Mouse (Mus musculus) lung, embryonic 16.5 days (tissue): ENCODE data around the gene Pou2f1. TPM values are rescaled to one million over a fixed set of nuclear protein-coding genes. Genes with fewer than 3 reads are reported as not detected.

Source experiments
- ATAC-seq: fragments of 200-750 bp; cut with Nextera tagmentation; 2 replicates; pipeline ENCODE4 v1.8.0; 2017; ENCODE audit warnings: low read depth, mild to moderate bottlenecking, moderate library complexity
- H3K27ac ChIP-seq: fragments of 300-500 bp; sonication (generic); 2 replicates; pipeline ENCODE4 v1.5.1; 2014; ENCODE audit warnings: mild to moderate bottlenecking, control low read depth, low read length
- H3K27me3 ChIP-seq: fragments of 300-500 bp; sonication (generic); 2 replicates; pipeline ENCODE4 v1.6.1; 2014; ENCODE audit warnings: low read depth, low read length, mixed read lengths; ENCODE audit not compliant: control insufficient read depth, insufficient read depth
- H3K36me3 ChIP-seq: fragments of 300-500 bp; sonication (generic); 2 replicates; pipeline ENCODE4 v1.6.1; 2014; ENCODE audit warnings: low read length; ENCODE audit not compliant: control insufficient read depth, insufficient read depth
- H3K4me1 ChIP-seq: fragments of 300-500 bp; sonication (generic); replicated peaks from 2 replicates; pipeline ENCODE4 v1.6.1; 2014; ENCODE audit warnings: low read length, mixed read lengths; ENCODE audit not compliant: control insufficient read depth, insufficient read depth
- H3K4me2 ChIP-seq: fragments of 300-500 bp; sonication (generic); 2 replicates; pipeline ENCODE4 v1.6.1; 2014; ENCODE audit warnings: low read depth, low read length, control low read depth
- H3K4me3 ChIP-seq: fragments of 300-500 bp; sonication (generic); 2 replicates; pipeline ENCODE4 v1.5.1; 2014; ENCODE audit warnings: mild to moderate bottlenecking, low read length, control low read depth
- H3K9ac ChIP-seq: fragments of 300-500 bp; sonication (generic); 2 replicates; pipeline ENCODE4 v1.6.1; 2014; ENCODE audit warnings: low read length, control low read depth
- H3K9me3 ChIP-seq: fragments of 300-500 bp; sonication (generic); 2 replicates; pipeline ENCODE4 v1.6.1; 2016; ENCODE audit warnings: low read length; ENCODE audit not compliant: control insufficient read depth
- WGBS: fragments of 180-500 bp; shearing (Covaris S2); extraction: QIAGEN DNeasy Blood & Tissue Kit; methylation state at CpG from one replicate; pipeline ENCODE4 v1.1.7; 2014; 5-methylcytosine and 5-hydroxymethylcytosine counted together
- polyA plus RNA-seq: library from polyadenylated mRNA; unstranded; fragments of >200 nt; fragmentation: Nextera tagmentation; extraction: Ambion mirVana; gene quantifications from 2 replicates; pipeline ENCODE4 v1.2.1, GENCODE M21; 2015

Gene Pou2f1
- polyA plus RNA-seq: 12.6 and 16.3 TPM in 2 replicates

DNA sequence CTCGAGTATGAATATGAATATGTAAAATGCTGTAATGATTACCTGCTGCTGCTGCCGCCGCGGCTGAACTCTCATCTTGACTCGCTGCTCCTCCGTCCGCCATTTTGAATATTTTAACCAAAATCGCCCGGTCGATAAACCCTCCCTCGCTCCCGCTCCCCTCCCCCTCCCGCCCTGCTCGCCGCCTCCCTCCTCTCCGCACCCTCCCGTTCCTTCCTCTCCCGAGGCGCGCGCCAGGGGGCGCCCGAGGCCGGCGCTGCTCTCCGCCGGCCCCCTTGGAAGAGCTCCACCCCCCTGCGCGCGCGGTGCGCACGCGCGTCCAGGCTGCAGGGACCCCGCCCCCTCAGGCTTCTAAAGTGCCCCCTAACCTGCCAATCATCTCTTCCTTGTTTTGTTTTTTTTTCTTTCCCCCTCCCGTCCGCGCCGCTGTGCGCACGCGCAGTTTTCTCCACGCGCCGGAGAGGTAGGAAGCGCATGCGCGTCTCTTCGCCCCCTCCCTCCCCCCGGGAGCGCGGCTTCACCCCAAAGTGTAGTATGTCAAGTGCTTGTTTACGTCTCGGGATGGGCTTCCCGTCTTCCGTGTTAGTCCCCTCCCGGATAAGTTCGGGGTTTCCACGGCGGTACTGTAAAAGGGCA lies at the start of gene Pou2f1:
Gene Pou2f1, minus strand, starts transcription at position 159 of the 636 bp plus-strand sequence.
- Histone ChIP-seq H3K27ac (peak within 1 kb of the TSS; percentile 90), H3K9ac (peak within 1 kb of the TSS; percentile 96), H3K27me3 (no peaks in the 10 kb centered on the region), H3K36me3 (no peaks in the 10 kb centered on the region), H3K4me1 (peaks cover 9% of the 10 kb centered on the region; the same call in 1 of the 2 replicates), H3K4me3 (peak within 1 kb of the TSS; percentile 98), H3K4me2 (peak within 1 kb of the TSS; percentile 95), H3K9me3 (no peaks in the 10 kb centered on the region)
- under 1% methylated on average over 42 of the region's 61 CpGs for WGBS
- ATAC-seq: peak; percentile 91

DNA sequence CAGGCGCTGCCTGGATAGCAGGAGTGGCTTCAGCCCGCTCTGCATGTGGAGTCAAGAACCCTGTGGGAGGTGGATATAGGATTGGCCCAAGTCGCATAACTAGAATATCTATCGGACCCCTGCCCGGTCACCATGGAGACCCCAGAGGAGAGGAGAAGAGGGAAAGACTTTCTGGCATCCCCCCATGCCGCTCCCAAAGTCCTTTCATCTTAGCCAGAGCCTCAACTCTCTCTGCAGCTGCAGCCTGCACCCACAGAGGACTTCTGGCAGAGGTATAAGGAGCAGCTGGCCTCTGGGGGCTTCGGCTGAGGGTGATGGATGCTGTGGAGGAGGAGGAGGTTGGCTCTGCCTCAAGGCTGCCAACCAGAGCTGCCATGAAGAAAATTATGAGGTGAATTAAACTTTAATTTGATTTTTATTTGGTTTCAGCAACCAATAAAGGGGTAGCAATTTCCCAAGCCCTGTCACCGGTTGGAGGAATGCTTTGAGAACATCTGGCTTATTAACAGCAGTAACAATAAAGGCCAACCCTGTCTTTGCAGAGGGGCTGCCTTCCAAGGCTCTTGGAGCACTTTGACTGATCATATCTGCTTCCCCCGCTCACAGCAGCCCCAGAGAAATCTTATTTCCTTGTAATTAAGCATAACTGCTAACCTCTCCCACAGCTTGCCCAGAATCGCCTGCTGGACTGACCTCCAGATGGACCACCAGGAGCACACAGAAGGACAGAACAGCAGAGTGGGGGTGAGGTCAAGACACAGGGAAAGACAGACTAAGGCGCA lies 46.8 kb upstream of the Pou2f1 start:
- no peak overlapping the region for H3K27ac ChIP-seq
- peak overlapping the region; percentile 51 for H3K4me3 ChIP-seq
- ATAC-seq: peak; percentile 84
- H3K4me2 ChIP-seq: peak overlapping the region; percentile 96
- H3K27me3 ChIP-seq: no peaks in the 10 kb centered on the region
- no peak overlapping the region for H3K9ac ChIP-seq
- H3K36me3 ChIP-seq: no peaks in the 10 kb centered on the region
- WGBS: 9% methylated on average over 11 of the region's 11 CpGs
- peaks cover 32% of the 10 kb centered on the region for H3K4me1 ChIP-seq
- H3K9me3 ChIP-seq: no peaks in the 10 kb centered on the region

GRCm38 (mm10) chr1:166048230-166048911 lies 45.9 kb upstream of the Pou2f1 start:
- Histone ChIP-seq H3K4me1 (peaks cover 35% of the 10 kb centered on the region), H3K36me3 (no peaks in the 10 kb centered on the region), H3K27ac (peak overlapping the region; percentile 19; the same call in 1 of the 2 replicates), H3K4me3 (peak overlapping the region; percentile 51), H3K9ac (peak overlapping the region; percentile 59), H3K9me3 (no peaks in the 10 kb centered on the region), H3K27me3 (no peaks in the 10 kb centered on the region), H3K4me2 (peak overlapping the region; percentile 96)
- ATAC-seq: no peak
- 1% methylated on average over 23 of the region's 23 CpGs for WGBS

DNA sequence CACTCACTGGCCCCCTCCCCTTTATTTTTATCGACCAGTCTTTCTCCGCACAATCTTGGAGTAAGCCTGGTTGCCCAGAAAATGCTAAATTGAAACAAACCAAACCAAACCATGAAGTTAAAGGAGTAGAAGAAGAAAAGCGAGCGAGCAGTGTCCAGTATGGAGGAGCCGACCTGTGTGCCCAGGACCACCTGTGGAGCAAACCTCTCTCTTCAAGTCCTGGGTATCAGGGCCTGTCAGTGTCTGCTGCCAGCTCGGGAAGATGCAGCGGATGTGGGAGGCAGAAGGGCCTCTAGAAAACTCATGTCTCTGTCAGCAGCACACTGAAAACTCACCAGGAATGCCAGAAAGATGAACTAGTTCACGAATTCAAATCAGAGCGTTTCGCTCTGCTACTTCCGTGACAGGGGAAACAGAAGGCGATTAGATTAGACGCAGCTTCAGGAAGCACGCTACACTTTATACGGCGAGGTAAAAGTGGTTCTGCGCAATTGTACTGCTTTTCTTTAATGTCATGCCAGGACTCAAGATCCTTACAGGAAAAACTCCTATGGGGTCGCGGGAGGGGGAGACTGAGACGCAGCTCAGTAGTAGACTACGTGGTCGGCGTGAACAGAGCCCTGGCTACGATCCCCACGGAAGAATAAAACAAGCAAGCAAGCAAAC lies 45.2 kb upstream of the Pou2f1 start:
- 0 out of 2 replicates have a peak overlapping the region, but pooled peaks have one; percentile 19 for H3K27ac ChIP-seq
- H3K36me3 ChIP-seq: no peaks in the 10 kb centered on the region
- no peaks in the 10 kb centered on the region for H3K9me3 ChIP-seq
- H3K4me3 ChIP-seq: peak overlapping the region; percentile 51
- H3K4me2 ChIP-seq: peak overlapping the region; percentile 96
- H3K27me3 ChIP-seq: no peaks in the 10 kb centered on the region
- no peak for ATAC-seq
- 8% methylated on average over 25 of the region's 25 CpGs for WGBS
- peak overlapping the region; percentile 59 for H3K9ac ChIP-seq
- H3K4me1 ChIP-seq: peaks cover 33% of the 10 kb centered on the region

DNA sequence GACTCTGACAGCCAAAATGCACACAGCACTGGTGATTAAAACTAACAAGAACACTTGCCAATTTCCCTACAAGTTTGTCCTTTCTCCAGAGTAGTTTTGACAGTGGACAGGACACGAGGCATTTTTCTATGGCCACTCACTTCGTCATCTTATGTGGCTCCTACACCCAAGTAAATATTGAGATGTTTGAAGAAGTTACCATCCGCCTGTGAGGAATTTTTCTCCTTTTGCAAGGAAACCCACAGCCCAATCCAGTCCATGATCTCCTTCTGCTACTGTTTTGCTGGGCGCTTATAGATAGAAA lies 43.4 kb upstream of the Pou2f1 start:
- no peak overlapping the region for H3K27ac ChIP-seq

DNA sequence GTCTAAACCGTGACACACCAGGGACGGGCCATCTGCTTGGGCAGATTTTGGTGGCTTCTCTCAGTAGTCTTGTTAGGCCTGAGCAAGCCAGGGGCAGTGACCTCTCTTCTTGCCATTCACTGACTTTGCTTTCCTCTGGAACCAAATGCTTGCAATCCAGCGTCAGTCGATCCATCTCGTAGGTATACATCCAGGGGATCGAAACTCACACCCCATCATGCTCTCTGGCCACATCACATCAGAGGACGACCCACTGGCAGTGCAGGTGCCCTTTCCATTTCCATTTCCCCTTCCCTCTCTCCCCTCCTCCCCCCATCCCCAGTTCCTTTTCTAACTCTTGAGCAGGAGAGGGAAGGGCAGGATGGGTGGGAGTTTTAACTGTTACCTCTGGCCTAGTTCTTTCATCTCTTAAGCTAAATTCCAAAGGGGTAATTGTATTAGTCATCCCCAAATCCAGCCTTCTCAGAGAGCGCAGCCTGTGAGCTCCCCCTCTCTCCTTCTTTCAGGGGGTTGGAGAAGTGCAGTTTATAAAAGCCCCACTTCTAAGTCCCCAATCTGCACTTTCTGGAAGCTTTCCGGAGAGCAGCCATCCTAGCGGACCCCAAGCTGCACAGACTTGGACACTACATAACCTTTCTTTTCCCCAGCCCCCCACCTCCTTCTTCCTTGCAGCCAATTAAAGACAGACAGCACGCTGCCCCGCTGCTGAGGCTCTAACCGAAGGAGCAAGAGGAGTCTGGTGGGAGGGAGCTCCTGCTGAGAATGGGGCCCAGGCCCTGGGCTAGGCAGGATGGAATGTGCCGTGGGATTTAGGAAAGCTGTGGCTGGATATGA lies 42.8 kb upstream of the Pou2f1 start:
- Histone ChIP-seq H3K4me2 (peak overlapping the region; percentile 19; the same call in 1 of the 2 replicates), H3K4me1 (peaks cover 33% of the 10 kb centered on the region), H3K9ac (no peak overlapping the region), H3K27ac (no peak overlapping the region), H3K9me3 (no peaks in the 10 kb centered on the region), H3K4me3 (no peak overlapping the region), H3K36me3 (no peaks in the 10 kb centered on the region), H3K27me3 (no peaks in the 10 kb centered on the region)
- peak; percentile 81 for ATAC-seq
- 31% methylated on average over 14 of the region's 14 CpGs for WGBS

More for the DNA sequence above, 43.4 kb upstream of the Pou2f1 start:
- 34% methylated on average over 4 of the region's 4 CpGs for WGBS
- Histone ChIP-seq H3K4me3 (no peak overlapping the region), H3K9ac (no peak overlapping the region), H3K4me2 (no peak overlapping the region), H3K36me3 (no peaks in the 10 kb centered on the region), H3K27me3 (no peaks in the 10 kb centered on the region), H3K4me1 (peaks cover 33% of the 10 kb centered on the region), H3K9me3 (no peaks in the 10 kb centered on the region)
- no peak for ATAC-seq

GRCm38 (mm10) chr1:166043451-166044149 lies 41.1 kb upstream of the Pou2f1 start:
- H3K27ac ChIP-seq: no peak overlapping the region
- 64% methylated on average over 21 of the region's 21 CpGs for WGBS
- H3K4me2 ChIP-seq: no peak overlapping the region
- H3K9ac ChIP-seq: no peak overlapping the region
- H3K9me3 ChIP-seq: no peaks in the 10 kb centered on the region
- no peaks in the 10 kb centered on the region for H3K27me3 ChIP-seq
- H3K4me1 ChIP-seq: peaks cover 30% of the 10 kb centered on the region
- ATAC-seq: no peak
- no peaks in the 10 kb centered on the region for H3K36me3 ChIP-seq
- H3K4me3 ChIP-seq: no peak overlapping the region

DNA sequence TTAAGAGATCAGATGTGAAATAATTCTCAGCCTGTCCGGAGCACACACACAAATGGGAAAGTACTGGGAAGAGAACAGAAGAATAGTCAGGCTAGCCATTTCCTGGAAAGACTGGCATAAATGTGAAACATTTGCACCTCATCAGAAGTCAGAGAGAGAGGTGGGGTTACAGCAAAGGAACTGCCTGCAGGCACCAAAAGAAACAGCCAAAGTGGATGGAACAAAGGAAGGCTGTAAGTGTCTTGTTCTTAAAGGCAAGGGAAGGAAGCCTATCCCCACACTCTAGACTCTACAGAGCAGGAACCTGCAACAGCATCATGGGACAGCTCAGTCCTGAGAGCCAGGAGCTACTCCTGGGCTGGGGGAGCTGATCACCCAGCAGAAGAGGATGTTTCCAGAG lies 39.0 kb upstream of the Pou2f1 start:
- Histone ChIP-seq H3K4me1 (peaks cover 20% of the 10 kb centered on the region), H3K27me3 (no peaks in the 10 kb centered on the region), H3K36me3 (no peaks in the 10 kb centered on the region), H3K4me3 (no peak overlapping the region), H3K27ac (no peak overlapping the region), H3K9me3 (no peaks in the 10 kb centered on the region), H3K4me2 (no peak overlapping the region), H3K9ac (no peak overlapping the region)
- ATAC-seq: no peak
- 64% methylated on average over 1 of the region's 1 CpGs for WGBS
